Mouse (Mus musculus) brain, embryonic 14.5 days (tissue): Measurements from ENCODE around the gene Lancl3.

ENCODE experiments used
- CTCF ChIP-seq: fragments of 200-500 bp; IDR thresholded peaks from 2 replicates; pipeline ENCODE4 v1.5.1; 2012; ENCODE audit warnings: inconsistent platforms, mild to moderate bottlenecking, moderate library complexity, borderline replicate concordance; ENCODE audit not compliant: insufficient read depth, insufficient read length; ENCODE audit errors: extremely low read depth
- POLR2A ChIP-seq: fragments of 200-500 bp; IDR thresholded peaks from 2 replicates; pipeline ENCODE4 v1.6.1; 2012; ENCODE audit warnings: mild to moderate bottlenecking, inconsistent platforms, borderline replicate concordance; ENCODE audit not compliant: poor library complexity, insufficient read depth, insufficient read length, severe bottlenecking; ENCODE audit errors: extremely low read depth

GRCm38 (mm10) chrX:9179011-9179410, 20.7 kb upstream of the Lancl3 start:
- TF ChIP-seq CTCF (no peak), POLR2A (no peak)
